Mouse (Mus musculus): ENCODE data around the gene Olfr1223. TPM values are rescaled to one million over a fixed set of nuclear protein-coding genes. Genes with fewer than 3 reads are reported as not detected.

Olfr1223 gene
- polyA plus RNA-seq, 1 experiment from 2014 or later: not detected

Other genes with a start within 250 kb of the Olfr1223 start
- gene Olfr1208, start 249.2 kb downstream of the Olfr1223 start, polyA plus RNA-seq (2016; fragmentation: Nextera tagmentation; extraction: Ambion mirVana): not detected in 2 replicates
- not detected in 2 replicates for gene Olfr1209, start 236.4 kb downstream of the Olfr1223 start, polyA plus RNA-seq (2016; fragmentation: Nextera tagmentation; extraction: Ambion mirVana)
- not detected in 2 replicates for gene Olfr1211, start 213.4 kb downstream of the Olfr1223 start, polyA plus RNA-seq (2016; fragmentation: Nextera tagmentation; extraction: Ambion mirVana)
- gene Olfr1212, start 197.6 kb downstream of the Olfr1223 start, polyA plus RNA-seq (2016; fragmentation: Nextera tagmentation; extraction: Ambion mirVana): not detected in 2 replicates
- not detected in 2 replicates for gene Gm13762, start 171.3 kb downstream of the Olfr1223 start, polyA plus RNA-seq (2016; fragmentation: Nextera tagmentation; extraction: Ambion mirVana)
- gene Olfr1214, start 158.9 kb downstream of the Olfr1223 start, polyA plus RNA-seq (2016; fragmentation: Nextera tagmentation; extraction: Ambion mirVana): not detected in 2 replicates
- gene Olfr1215, start 144.6 kb downstream of the Olfr1223 start, polyA plus RNA-seq (2016; fragmentation: Nextera tagmentation; extraction: Ambion mirVana): not detected in 2 replicates
- gene Olfr1216, start 133.2 kb downstream of the Olfr1223 start, polyA plus RNA-seq (2016; fragmentation: Nextera tagmentation; extraction: Ambion mirVana): not detected in 2 replicates
- not detected in 2 replicates for gene Olfr1217, start 119.5 kb downstream of the Olfr1223 start, polyA plus RNA-seq (2016; fragmentation: Nextera tagmentation; extraction: Ambion mirVana)
- not detected in 2 replicates for gene Olfr1218, start 90.4 kb downstream of the Olfr1223 start, polyA plus RNA-seq (2016; fragmentation: Nextera tagmentation; extraction: Ambion mirVana)
- gene Olfr1219, start 68.0 kb downstream of the Olfr1223 start, polyA plus RNA-seq (2016; fragmentation: Nextera tagmentation; extraction: Ambion mirVana): not detected in 2 replicates
- not detected in 2 replicates for gene Olfr1220, start 44.7 kb downstream of the Olfr1223 start, polyA plus RNA-seq (2016; fragmentation: Nextera tagmentation; extraction: Ambion mirVana)
- gene Olfr1221, start 34.3 kb downstream of the Olfr1223 start, polyA plus RNA-seq (2016; fragmentation: Nextera tagmentation; extraction: Ambion mirVana): not detected in 2 replicates
- not detected in 2 replicates for gene Olfr1222, start 18.5 kb downstream of the Olfr1223 start, polyA plus RNA-seq (2016; fragmentation: Nextera tagmentation; extraction: Ambion mirVana)
- gene Olfr1224-ps1, start 12.5 kb upstream of the Olfr1223 start, polyA plus RNA-seq (2016; fragmentation: Nextera tagmentation; extraction: Ambion mirVana): not detected in 2 replicates
- not detected in 2 replicates for gene Olfr1225, start 23.1 kb upstream of the Olfr1223 start, polyA plus RNA-seq (2016; fragmentation: Nextera tagmentation; extraction: Ambion mirVana)
- not detected in 2 replicates for gene Olfr1226, start 48.5 kb upstream of the Olfr1223 start, polyA plus RNA-seq (2016; fragmentation: Nextera tagmentation; extraction: Ambion mirVana)
- gene Olfr1228, start 102.5 kb upstream of the Olfr1223 start, polyA plus RNA-seq (2016; fragmentation: Nextera tagmentation; extraction: Ambion mirVana): not detected in 2 replicates
- gene Olfr1229, start 136.5 kb upstream of the Olfr1223 start, polyA plus RNA-seq (2016; fragmentation: Nextera tagmentation; extraction: Ambion mirVana): not detected in 2 replicates
- not detected in 2 replicates for gene Olfr1230, start 145.7 kb upstream of the Olfr1223 start, polyA plus RNA-seq (2016; fragmentation: Nextera tagmentation; extraction: Ambion mirVana)
- not detected in 2 replicates for gene Olfr1231, start 155.5 kb upstream of the Olfr1223 start, polyA plus RNA-seq (2016; fragmentation: Nextera tagmentation; extraction: Ambion mirVana)
- not detected in 2 replicates for gene Olfr1232, start 178.1 kb upstream of the Olfr1223 start, polyA plus RNA-seq (2016; fragmentation: Nextera tagmentation; extraction: Ambion mirVana)
- gene Olfr1233, start 190.8 kb upstream of the Olfr1223 start, polyA plus RNA-seq (2016; fragmentation: Nextera tagmentation; extraction: Ambion mirVana): not detected in 2 replicates
- gene Olfr1234, start 213.3 kb upstream of the Olfr1223 start, polyA plus RNA-seq (2016; fragmentation: Nextera tagmentation; extraction: Ambion mirVana): not detected in 2 replicates